11 mouse cellular contexts compared by ENCODE assay signal in the genomic region with DNA sequence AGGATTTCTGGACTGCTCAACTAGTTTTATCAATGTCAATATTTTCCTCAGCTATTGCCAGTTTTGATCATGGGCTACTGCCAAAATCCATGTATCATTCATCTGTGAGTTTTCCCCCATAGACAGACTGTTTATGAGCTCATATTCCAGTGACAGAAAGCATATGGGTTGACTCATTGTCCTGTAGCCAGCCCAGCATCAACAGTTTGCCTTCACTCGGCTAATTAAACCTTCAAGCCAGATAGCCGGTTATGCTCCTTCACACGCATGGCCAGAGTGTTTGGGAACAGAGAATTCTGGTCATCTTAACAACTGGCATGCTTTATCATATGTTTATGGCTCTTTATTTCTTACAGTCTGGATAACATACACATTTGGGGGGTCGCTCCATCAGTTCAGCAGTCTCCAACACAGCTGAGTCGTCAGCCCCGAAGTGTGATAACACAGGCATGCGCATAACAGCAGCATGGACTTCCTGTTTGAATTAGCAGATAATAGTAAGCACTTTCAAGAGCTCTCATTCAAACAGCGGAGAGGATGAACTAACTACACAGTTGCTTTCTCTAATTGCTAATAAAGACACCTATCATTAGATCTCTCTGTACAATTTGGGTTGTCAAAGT. TPM values are rescaled to one million over a fixed set of nuclear protein-coding genes. Genes with fewer than 3 reads are reported as not detected.
DNase-seq lines count a peak whose midpoint lies in the region; ATAC-seq and TF ChIP-seq lines count a peak whose summit lies in the region.
"Had no signal": no experiment of that assay in that cellular context is flagged by ENCODE, and none has a peak within 500 bp of the region (broad histone marks: within the 10 kb centered on the region; RNA-seq: fewer than 3 reads in every experiment).

No protein-coding gene starts in this region.

- H3K4me2 ChIP-seq in kidney, postnatal 0 days (ENCODE audit: low read length): no peak overlapping the region

- no peaks in the 10 kb centered on the region for H3K4me1 ChIP-seq in kidney, postnatal 0 days (replicated peaks; ENCODE audit: insufficient read depth, low read length)

- no peaks in the 10 kb centered on the region for H3K36me3 ChIP-seq in kidney, postnatal 0 days (ENCODE audit: insufficient read depth, low read length)

- 56% methylated on average over 8 of the region's 8 CpGs for WGBS in kidney, postnatal 0 days

- H3K4me3 ChIP-seq in kidney, postnatal 0 days (replicated peaks; ENCODE audit: low read depth, low read length): no peak overlapping the region
- H3K4me3 ChIP-seq: erythroblast, embryonic 14.5 days; left cerebral cortex, adult 2 months had no signal

- peak; percentile 52 for ATAC-seq in kidney, postnatal 0 days (replicated peaks; ENCODE audit: low FRiP score, low read depth)

- no peak for TF ChIP-seq POLR2A in brain, embryonic 14.5 days (IDR thresholded peaks at IDR 0.05; ENCODE audit: borderline replicate concordance, extremely low read depth, insufficient read depth, insufficient read length, poor library complexity, severe bottlenecking)

- H3K9ac ChIP-seq in kidney, postnatal 0 days (ENCODE audit: low read depth, low read length): no peak overlapping the region

- H3K27ac ChIP-seq in kidney, postnatal 0 days: peak overlapping the region; percentile 55; the same call in 1 of the 2 replicates
- H3K27ac ChIP-seq: left cerebral cortex, adult 2 months had no signal

- no peak for TF ChIP-seq CTCF in kidney, postnatal 0 days (IDR thresholded peaks at IDR 0.05; ENCODE audit: low read depth)
- no peak for TF ChIP-seq CTCF in brain, embryonic 14.5 days (IDR thresholded peaks at IDR 0.05; ENCODE audit: borderline replicate concordance, extremely low read depth, insufficient read depth, insufficient read length)

- intact Hi-C loops in heart, postnatal 14 days (cut with DNase I): loop anchor here (5.0 kb wide), 1 partner anchor 38 kb away; no protein-coding TSS in a partner anchor
- intact Hi-C loops in left cerebral cortex, postnatal 25 days (cut with DNase I): no loop called here
- intact Hi-C loops in gastrocnemius, postnatal 14 days (cut with DNase I; ENCODE audit: low total_unique reads): no loop called here

- H3K27me3 ChIP-seq in kidney, postnatal 0 days (ENCODE audit: insufficient read depth, low read length): no peaks in the 10 kb centered on the region

- H3K9me3 ChIP-seq in kidney, postnatal 0 days (replicated peaks; ENCODE audit: low read length): no peaks in the 10 kb centered on the region

- DNase-seq in kidney, postnatal 0 days (ENCODE audit: low spot score): peak; percentile 80
- no peak for DNase-seq in kidney, adult 8-10 months
- peak; percentile 50 for DNase-seq in 3T3-L1 (ENCODE audit: low read depth, low spot score)
- DNase-seq in brain, embryonic 14.5 days (ENCODE audit: low read depth): peak; percentile 56
- peak; percentile 6 to 21 for DNase-seq in heart, postnatal 14 days
- DNase-seq in thymus, postnatal 25 days: no peak
- no peak for DNase-seq in left cerebral cortex, postnatal 25 days (ENCODE audit: low spot score in 2 of 2)
- DNase-seq in gastrocnemius, postnatal 14 days: no peak
- DNase-seq: right cerebral cortex, postnatal 4 days had no signal

RNA-seq across cellular contexts. Expression of a gene that starts 49.2 kb away (rescaled TPM):
- polyA plus RNA-seq in kidney, postnatal 0 days (2015; fragmentation: Nextera tagmentation; extraction: Ambion mirVana): 22.3 and 24.9 TPM in 2 replicates
- 18.5 and 22.8 TPM in 2 replicates for polyA plus RNA-seq in brain, embryonic 14.5 days (2012; rRNA removed)
- total RNA-seq in heart, postnatal 14 days (2021): 10 to 100 TPM; 11.4 to 14.2 TPM
- total RNA-seq in left cerebral cortex, postnatal 25 days (2021): 10 to 100 TPM; 23.7 to 24.1 TPM
- 1 to 10 TPM; 5.3 to 6.3 TPM for total RNA-seq in gastrocnemius, postnatal 14 days (2021)

Comparison
In these comparisons a context has a peak if more than half of its experiments do, and no peak if none do; other contexts are left out.
1. DNase-seq: peak in kidney, postnatal 0 days (single experiment), 3T3-L1 (single experiment), brain, embryonic 14.5 days (single experiment) and heart, postnatal 14 days (2 of 2); none in kidney, adult 8-10 months (0 of 2), thymus, postnatal 25 days (single experiment), left cerebral cortex, postnatal 25 days (0 of 2) and gastrocnemius, postnatal 14 days (single experiment).